Mouse (Mus musculus) midbrain, postnatal 0 days (tissue): ENCODE results near the gene Cks1b. TPM values are rescaled to one million over a fixed set of nuclear protein-coding genes. Genes with fewer than 3 reads are reported as not detected.

Experiments used
- ATAC-seq: fragments of 200-750 bp; cut with Nextera tagmentation; 2 replicates; pipeline ENCODE4 v1.8.0; 2017; ENCODE audit warnings: moderate number of reproducible peaks, mild to moderate bottlenecking, moderate TSS enrichment, moderate library complexity; ENCODE audit not compliant: low FRiP score
- DNase-seq: peaks from one replicate; pipeline ENCODE4 v3.0.0-alpha.2; 2015; ENCODE audit warnings: low spot score
- H3K27ac ChIP-seq: fragments of 300-500 bp; sonication (generic); 2 replicates; pipeline ENCODE4 v1.5.1; 2014; ENCODE audit warnings: low read depth, mild to moderate bottlenecking, low read length, mixed read lengths
- H3K27me3 ChIP-seq: fragments of 300-500 bp; sonication (generic); 2 replicates; pipeline ENCODE4 v1.6.1; 2014; ENCODE audit warnings: low read length, control low read depth, mixed read lengths; ENCODE audit not compliant: insufficient read depth
- H3K36me3 ChIP-seq: fragments of 300-500 bp; sonication (generic); 2 replicates; pipeline ENCODE4 v1.6.1; 2014; ENCODE audit warnings: low read length, control low read depth, mixed read lengths; ENCODE audit not compliant: insufficient read depth
- H3K4me1 ChIP-seq: fragments of 300-500 bp; sonication (generic); 2 replicates; pipeline ENCODE4 v1.6.1; 2014; ENCODE audit warnings: mild to moderate bottlenecking, control low read depth, antibody characterized with exemption, low read length, mixed read lengths; ENCODE audit not compliant: insufficient read depth
- H3K4me2 ChIP-seq: fragments of 300-500 bp; sonication (generic); 2 replicates; pipeline ENCODE4 v1.6.1; 2014; ENCODE audit warnings: low read depth, mild to moderate bottlenecking, low read length, mixed read lengths; ENCODE audit not compliant: poor library complexity, severe bottlenecking
- H3K4me3 ChIP-seq: fragments of 300-500 bp; sonication (generic); 2 replicates; pipeline ENCODE4 v1.5.1; 2014; ENCODE audit warnings: low read depth, mild to moderate bottlenecking, low read length, moderate library complexity
- H3K9ac ChIP-seq: fragments of 300-500 bp; sonication (generic); replicated peaks from 2 replicates; pipeline ENCODE4 v1.6.1; 2014; ENCODE audit warnings: mild to moderate bottlenecking, low read length, moderate library complexity, mixed read lengths; ENCODE audit not compliant: poor library complexity, severe bottlenecking
- H3K9me3 ChIP-seq: fragments of 300-500 bp; sonication (generic); 2 replicates; pipeline ENCODE4 v1.6.1; 2016; ENCODE audit warnings: low read length, control low read depth
- CTCF ChIP-seq: IDR thresholded peaks from 2 replicates; pipeline ENCODE4 v1.5.1; 2016; ENCODE audit warnings: antibody characterized with exemption, mild to moderate bottlenecking
- WGBS: fragments of 180-500 bp; shearing (Covaris S2); extraction: QIAGEN DNeasy Blood & Tissue Kit; methylation state at CpG from one replicate; pipeline ENCODE4 v1.1.7; 2014; 5-methylcytosine and 5-hydroxymethylcytosine counted together
- polyA plus RNA-seq: library from polyadenylated mRNA; unstranded; fragments of >200 nt; fragmentation: Nextera tagmentation; extraction: Ambion mirVana; gene quantifications from 2 replicates; pipeline ENCODE4 v1.2.1, GENCODE M21; 2015
- total RNA-seq: library from RNA; depleted of rRNA; stranded (reverse); fragments of >200 nt; gene quantifications from 2 replicates; pipeline ENCODE4 v1.2.3, GENCODE M21; 2014

Cks1b gene
- total and polyA plus RNA-seq, 2 experiments from 2014 or later, result 29.2 to 69.6 TPM

- ATAC-seq (no peak), DNase-seq (peak; percentile 75)
- no peaks in the 10 kb centered on the region; the same call in 1 of the 2 replicates for H3K27me3 ChIP-seq
- H3K4me1 ChIP-seq, result peaks cover 14% of the 10 kb centered on the region; the same call in 1 of the 2 replicates
- TF ChIP-seq CTCF, result no peak
- H3K9ac ChIP-seq, result no peak overlapping the region
- H3K4me3 ChIP-seq, result no peak overlapping the region
- H3K4me2 ChIP-seq, result no peak overlapping the region
- 76% methylated on average over 5 of the region's 6 CpGs for WGBS
- no peaks in the 10 kb centered on the region for H3K36me3 ChIP-seq
- H3K27ac ChIP-seq, result no peak overlapping the region
- H3K9me3 ChIP-seq, result no peaks in the 10 kb centered on the region
These were observed 29.1 kb downstream of the Cks1b start for GRCm38 (mm10) chr3:89388901-89389740.

GRCm38 (mm10) chr3:89388134-89388881 lies 29.9 kb downstream of the Cks1b start:
- ATAC-seq (no peak), DNase-seq (peak; percentile 49)
- Histone ChIP-seq H3K4me3 (no peak overlapping the region), H3K27me3 (no peaks in the 10 kb centered on the region; the same call in 1 of the 2 replicates), H3K4me2 (no peak overlapping the region), H3K9ac (no peak overlapping the region), H3K36me3 (no peaks in the 10 kb centered on the region), H3K9me3 (no peaks in the 10 kb centered on the region), H3K27ac (no peak overlapping the region), H3K4me1 (peaks cover 14% of the 10 kb centered on the region; the same call in 1 of the 2 replicates)
- 71% methylated on average over 11 of the region's 11 CpGs for WGBS
- no peak for TF ChIP-seq CTCF

GRCm38 (mm10) chr3:89387632-89388031 lies 30.6 kb downstream of the Cks1b start:
- no peak; the same call in 1 of the 2 replicates for TF ChIP-seq CTCF
- Histone ChIP-seq H3K4me1 (peaks cover 14% of the 10 kb centered on the region; the same call in 1 of the 2 replicates), H3K27me3 (no peaks in the 10 kb centered on the region; the same call in 1 of the 2 replicates), H3K9ac (no peak overlapping the region), H3K9me3 (no peaks in the 10 kb centered on the region), H3K4me3 (no peak overlapping the region), H3K27ac (no peak overlapping the region), H3K36me3 (no peaks in the 10 kb centered on the region), H3K4me2 (no peak overlapping the region)
- no peak for DNase-seq
- WGBS, result 82% methylated on average over 11 of the region's 11 CpGs
- no peak for ATAC-seq

- Histone ChIP-seq H3K36me3 (no peaks in the 10 kb centered on the region), H3K27ac (no peak overlapping the region), H3K9ac (no peak overlapping the region), H3K4me2 (no peak overlapping the region), H3K4me1 (peaks cover 6% of the 10 kb centered on the region; the same call in 1 of the 2 replicates), H3K9me3 (no peaks in the 10 kb centered on the region), H3K4me3 (no peak overlapping the region), H3K27me3 (no peaks in the 10 kb centered on the region)
- no peak for ATAC-seq
- no peak for DNase-seq
- WGBS, result 55% methylated on average over 17 of the region's 17 CpGs
- no peak for TF ChIP-seq CTCF
These were observed 31.5 kb downstream of the Cks1b start for GRCm38 (mm10) chr3:89386438-89387420.

- Histone ChIP-seq H3K27ac (no peak overlapping the region), H3K27me3 (no peaks in the 10 kb centered on the region), H3K4me2 (no peak overlapping the region), H3K9ac (no peak overlapping the region), H3K4me1 (no peaks in the 10 kb centered on the region; the same call in 1 of the 2 replicates), H3K9me3 (no peaks in the 10 kb centered on the region), H3K36me3 (no peaks in the 10 kb centered on the region), H3K4me3 (no peak overlapping the region)
- DNase-seq (no peak), ATAC-seq (no peak)
- TF ChIP-seq CTCF, result no peak
- 53% methylated on average over 9 of the region's 11 CpGs for WGBS
These were observed 32.7 kb downstream of the Cks1b start for GRCm38 (mm10) chr3:89385451-89385850.
